Mouse (Mus musculus): ENCODE results near the gene Camta1.

The Camta1 gene

DNA sequence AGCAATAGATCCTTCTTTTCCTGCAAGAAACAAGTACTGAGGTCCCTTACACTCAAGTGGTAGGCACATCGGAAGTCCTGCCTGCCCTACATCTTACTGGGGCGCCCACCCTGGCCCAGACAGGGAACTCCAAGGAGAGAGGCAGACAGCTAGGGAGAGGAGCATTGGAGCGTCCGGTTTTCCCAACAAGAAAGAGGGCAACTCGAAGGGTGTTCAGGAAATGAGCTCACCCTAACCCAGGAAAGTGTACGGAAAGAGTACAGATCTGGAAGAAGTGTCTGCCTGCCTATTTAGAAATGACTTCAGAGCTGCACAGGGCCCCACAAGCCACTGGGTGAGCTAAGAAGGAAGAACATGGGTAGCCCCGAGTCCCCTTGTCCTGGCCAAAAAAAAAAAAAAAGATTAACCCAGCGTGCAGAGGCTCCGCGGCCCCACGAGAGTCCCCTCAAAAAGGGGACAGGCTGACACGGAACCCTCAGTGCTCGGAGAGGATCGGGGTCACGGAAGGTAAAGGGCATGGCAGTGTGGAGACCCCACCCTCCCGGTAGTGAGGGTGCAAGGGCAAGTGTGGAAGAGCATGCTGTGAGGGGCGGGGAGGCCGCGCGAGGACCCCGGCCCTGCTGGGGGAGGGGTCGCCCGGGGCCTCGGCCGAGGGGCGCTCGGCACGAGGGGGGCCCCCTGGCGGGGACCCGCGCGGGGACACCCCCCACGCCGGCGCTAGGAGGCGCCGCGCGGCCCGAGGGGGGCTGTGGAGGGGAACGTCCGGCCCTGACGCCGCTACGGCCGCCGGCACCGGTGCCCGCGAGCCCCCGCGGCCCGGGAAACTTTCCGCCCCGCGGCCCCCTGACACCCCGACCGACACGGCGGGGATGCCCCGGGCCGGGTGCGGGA lies 990 bp downstream of the Camta1 start:
- DNase-seq (ENCODE audit: low read depth) = peak; percentile 58

DNA sequence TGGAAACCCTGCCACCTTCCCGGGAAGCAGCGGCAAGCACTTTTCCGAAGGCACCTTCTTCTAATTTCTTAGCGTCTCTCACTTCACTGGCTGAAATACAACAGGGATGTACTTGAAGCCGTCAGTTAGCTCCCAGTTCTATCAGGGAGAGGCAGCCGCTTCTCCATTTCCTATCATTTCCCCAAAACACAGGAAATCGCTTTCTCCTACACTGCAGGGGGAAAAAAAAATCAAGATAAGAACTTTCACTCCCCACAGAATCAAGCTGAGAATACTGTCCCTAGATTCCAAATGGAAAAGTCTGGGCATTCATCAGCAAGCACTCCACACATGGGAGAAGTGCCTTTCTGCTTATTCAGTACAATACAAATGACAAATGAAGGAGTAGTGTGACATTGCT lies 2.4 kb downstream of the Camta1 start:
- DNase-seq (ENCODE audit: low read depth) = no peak

DNA sequence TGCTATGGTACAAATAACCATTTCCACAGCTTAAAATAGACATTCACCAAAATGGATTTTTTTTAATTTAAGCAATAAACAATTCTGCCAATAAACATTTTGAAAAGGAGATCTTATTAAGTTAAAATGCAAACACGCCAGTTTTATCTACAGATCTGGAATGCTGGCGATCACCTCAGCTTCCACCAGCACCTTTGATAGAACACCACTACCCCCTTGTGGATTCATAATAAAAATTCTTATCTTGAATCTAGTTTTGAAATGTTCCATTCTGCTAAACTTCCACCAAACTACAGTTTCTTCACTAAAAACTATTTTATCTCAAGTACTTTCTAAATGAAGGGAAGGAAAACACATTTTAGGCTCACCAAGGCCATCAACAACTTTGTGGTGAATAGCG lies 7.7 kb downstream of the Camta1 start:
- DNase-seq (ENCODE audit: low read depth) = peak; percentile 49

DNA sequence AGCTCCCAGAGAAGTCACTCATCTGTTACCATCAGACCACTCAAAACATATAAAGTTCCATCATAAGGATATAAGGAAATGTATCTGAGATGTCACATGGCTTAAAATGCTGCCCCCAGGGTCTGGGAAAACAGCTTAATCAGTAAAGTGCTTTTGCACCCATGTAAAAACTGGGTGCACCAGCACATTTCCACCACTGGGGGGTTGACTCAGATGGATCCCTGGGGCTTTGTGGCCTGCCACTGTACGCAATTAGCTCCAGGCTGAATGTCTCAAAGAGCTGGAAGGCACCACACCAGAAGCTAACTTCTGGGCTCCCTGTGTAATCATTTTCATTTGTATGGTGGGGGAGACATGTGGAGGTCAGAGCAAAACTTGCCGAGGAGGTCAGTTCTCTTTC lies 10.5 kb downstream of the Camta1 start:
- DNase-seq (ENCODE audit: low read depth) = peak; percentile 73

DNA sequence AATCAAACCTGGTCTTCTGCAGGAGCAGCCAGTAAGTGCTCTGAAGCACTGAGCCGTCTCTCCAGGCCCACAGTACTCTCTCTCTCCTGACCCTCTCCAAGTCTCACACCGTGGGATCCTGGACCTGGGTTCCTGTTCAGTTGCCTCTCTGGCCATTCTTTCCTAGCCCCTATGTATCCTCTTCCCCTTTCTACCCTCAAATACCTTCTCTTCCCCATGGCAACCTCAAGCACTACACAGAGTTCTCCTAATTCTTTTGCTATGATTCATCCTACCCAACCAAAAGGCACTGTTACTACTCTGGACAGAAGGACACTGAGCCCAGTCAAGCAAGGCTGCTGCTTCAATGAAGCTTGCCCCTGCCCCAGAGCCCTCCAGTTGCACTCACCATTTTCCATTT lies 19.1 kb downstream of the Camta1 start:
- no peak for DNase-seq (ENCODE audit: low read depth)

DNA sequence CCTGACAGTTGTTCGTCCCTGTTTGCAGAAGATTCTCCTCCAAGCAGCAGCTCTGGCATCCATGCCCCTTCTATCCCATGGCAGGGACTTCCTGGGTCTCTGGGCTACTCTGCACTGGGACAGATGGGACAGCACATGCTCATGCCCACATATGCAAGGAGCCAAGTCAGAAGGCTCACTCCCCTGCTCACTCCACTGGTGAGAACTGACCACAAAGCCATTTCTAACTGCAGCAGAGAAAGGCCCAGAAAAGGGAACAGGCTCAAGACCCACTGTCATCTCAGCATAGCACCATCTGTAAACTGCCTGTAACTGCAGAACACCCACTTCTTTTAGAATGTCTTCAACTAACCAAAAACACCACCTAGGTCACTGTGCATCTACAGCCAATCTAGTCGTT lies 23.2 kb downstream of the Camta1 start:
- DNase-seq (ENCODE audit: low read depth) = no peak

DNA sequence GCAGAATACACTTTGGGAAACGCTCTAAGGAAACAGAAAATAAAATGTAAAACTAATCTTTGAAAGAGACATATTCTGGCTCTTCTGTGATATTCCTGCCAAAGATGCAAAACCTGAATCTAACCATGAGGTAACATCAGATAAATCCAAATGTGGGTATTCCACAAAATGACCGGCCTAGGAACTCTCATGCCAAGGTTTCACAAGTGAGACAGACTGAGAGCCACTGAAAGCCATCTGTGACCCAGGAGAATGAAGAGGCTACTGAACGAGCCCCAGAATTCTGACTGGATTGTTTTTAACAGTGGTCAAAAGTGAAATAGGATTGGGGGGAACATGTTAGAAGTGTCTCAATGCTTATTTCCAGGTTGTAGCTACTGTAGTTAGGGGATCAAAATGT lies 25.8 kb downstream of the Camta1 start:
- DNase-seq (ENCODE audit: low read depth) = no peak

DNA sequence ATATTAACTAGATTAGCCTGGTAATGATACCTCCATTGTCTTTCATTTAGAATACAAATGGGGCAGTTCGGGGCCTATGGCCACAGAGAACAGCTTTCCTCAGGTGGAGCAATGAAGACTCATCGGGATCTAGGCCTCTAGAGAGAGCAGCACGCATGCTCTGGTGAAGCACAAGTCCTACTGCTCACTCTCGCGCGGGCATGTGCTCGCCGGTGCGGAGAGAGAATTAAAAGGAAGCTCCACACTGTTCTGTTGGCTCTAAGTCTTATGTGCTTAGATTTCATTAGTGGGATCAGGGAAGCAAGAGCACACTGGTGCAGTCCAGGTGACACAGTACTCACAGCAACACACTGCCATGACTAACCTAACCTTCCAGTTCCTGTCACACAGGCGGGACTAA lies 27.1 kb downstream of the Camta1 start:
- DNase-seq (ENCODE audit: low read depth) = no peak

DNA sequence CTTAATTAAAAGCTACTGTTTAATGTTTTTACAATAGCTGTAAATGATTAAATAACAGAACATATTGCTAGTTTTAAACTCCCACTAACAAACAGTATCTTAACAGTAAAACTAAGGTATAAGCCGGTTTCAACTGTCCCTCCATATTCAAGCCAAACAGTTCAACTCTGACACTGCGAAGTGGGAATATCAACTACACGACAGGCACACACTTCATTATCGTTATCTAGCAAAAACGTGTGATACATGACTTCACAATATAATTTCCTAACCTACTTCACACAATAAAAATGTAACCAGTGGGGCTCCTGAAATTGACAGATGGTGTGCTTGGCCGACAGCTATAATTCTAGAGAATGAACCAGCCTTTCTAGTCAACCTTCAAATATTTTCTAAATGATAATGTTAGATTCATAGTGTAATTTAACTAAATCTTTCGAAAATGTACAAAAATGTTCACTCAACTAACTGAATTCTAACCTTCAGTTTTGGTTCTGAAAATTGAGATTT lies 27.7 kb downstream of the Camta1 start:
- no peak for DNase-seq (ENCODE audit: low read depth)

DNA sequence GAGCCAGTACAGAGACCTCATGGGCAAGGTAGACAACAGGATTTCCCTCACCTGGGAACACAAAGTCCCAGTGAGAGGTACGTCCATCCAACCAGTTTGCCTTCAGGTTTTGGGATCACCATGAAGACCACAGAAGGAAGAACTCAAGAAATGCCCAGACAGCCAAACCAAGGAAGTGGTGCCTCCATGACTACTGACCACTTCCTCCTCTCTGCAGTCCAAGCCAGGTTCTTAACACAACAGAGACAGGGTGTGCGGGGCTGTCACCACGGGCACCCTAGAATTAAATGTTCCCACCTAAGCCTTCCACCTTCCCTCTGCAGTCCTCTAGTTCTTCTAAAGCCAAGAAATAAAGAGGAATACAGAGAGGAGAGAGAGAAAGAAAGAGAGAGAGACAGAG lies 33.8 kb downstream of the Camta1 start:
- no peak for DNase-seq (ENCODE audit: low read depth)

DNA sequence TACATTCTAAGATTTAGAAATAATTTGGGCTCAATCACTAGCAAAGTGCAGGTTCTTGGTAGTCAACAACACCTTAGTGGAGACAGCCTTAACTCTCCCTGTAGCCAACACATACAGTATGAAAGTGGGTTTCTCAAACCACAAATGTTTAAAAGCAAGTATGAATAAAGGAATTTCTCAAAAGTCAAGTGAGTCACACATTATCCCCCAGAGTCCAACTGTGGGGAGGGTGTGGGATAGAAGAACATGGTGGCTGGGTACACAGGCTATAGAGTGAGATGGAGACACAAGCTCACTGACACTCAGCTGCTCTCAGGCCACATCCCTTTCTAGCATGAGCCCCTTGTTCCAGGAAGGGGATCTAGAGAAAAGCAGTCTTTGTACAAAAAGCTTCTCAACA lies 34.3 kb downstream of the Camta1 start:
- DNase-seq (ENCODE audit: low read depth) = no peak

DNA sequence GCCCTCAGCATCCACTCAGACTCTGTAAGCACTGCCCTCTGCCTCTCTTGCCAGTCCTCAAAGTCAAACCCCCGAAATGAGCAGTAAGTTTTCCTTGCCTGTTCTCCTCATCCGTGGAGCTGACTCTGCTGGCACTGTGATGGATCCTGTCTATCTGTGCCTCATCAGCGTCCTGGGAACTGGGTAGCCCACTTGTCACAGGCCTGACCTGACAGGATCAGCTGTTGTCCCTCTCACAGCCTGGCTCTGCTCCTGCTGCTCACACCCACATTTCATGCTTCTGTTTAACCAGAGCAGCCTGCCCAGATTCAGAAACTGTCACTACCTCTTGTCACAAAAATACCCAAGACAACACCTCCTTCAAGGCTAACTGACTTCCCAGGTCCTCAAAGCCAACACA lies 37.7 kb downstream of the Camta1 start:
- DNase-seq (ENCODE audit: low read depth) = no peak

DNA sequence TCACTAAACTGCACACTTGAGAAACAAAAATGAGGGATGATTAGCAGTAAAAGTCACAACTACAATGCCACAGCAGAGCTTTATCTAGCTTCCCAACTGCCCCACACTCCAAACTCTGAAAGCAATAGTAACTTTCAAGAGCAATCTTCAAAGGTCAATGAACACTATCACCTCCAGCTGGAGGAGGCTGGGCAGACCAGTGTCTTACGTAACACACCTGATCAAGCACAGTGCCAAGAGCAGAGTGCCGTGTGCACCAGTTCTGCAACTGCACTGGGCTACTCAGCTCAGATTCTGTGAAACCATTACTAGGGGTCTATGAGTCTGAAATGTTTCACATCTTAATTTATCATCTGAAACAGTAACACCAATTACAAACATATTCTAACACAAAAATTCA lies 38.7 kb downstream of the Camta1 start:
- DNase-seq (ENCODE audit: low read depth) = no peak

DNA sequence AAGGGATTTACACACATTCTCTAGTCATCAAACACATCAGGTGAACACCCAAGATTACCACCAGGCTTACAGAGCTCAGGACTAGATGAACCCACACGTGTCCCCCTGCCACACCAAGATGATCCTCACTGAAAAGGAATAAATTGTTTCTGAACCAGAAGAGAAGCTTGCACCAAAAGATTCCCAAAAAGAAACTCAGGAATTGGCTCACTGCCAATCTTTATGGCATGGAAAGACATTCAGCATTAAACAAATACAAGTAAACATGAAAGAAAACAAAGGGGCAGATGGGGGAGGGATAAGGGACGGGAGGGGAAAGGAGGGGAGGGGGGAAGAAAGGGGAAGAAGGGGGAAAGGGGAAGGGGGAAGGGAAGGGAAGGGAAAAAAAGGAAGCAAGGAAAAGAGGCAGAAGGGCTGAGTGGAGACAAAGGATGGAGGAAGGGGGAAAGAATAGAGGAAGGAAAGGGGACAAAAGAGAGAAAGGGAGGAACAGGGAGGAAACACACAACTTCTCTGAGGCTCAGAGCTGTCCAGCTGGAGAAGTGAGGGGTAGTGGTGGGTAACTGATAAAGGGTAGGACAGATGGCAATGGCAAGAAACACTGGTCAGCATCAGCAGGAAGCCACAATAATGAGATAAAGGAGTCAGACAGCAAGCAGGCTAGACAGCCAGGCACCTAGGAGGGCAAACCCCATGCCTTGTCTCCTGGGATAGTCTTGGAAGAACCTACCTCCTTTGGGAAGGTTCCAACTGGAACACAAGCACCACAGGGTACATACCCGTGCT lies 43.5 kb downstream of the Camta1 start:
- DNase-seq (ENCODE audit: low read depth) = no peak

DNA sequence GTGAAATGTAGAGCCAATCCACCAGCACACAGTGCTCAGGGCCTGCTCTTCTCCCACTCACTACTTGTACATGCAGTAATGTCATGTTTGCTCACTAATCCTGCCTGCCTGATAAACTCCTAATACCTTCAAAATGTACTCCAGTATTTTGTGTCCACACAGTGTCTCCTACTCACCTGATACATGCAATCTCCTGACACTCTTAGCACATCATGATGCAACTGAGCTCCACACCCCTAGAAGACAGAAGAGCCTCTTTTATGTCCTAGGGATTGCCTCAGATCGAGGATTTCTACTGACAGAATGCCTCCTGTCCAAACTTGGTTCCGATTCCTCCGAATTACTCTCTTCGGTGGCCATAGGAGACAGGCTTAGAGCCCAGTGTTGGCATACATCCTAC lies 48.0 kb downstream of the Camta1 start:
- no peak for DNase-seq (ENCODE audit: low read depth)

DNA sequence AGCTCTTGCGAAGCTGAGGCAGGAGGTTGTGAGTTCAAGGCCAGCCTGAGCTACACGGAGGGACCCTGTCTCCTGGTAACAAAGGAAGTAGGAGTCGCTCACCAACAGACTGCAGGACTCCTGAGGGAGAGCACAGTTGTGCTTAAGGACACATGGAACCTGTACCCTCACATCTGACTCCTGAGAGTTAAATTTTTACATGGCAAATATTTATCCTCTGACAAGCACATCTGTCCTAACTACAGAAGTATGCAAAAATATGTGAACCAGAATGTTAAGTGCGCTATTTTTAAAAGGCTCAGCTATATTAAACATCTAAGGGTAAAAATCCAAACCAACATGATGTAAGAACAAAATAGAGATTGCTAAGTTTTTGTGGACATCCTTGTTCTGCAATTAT lies 56.0 kb downstream of the Camta1 start:
- no peak for DNase-seq (ENCODE audit: low read depth)

DNA sequence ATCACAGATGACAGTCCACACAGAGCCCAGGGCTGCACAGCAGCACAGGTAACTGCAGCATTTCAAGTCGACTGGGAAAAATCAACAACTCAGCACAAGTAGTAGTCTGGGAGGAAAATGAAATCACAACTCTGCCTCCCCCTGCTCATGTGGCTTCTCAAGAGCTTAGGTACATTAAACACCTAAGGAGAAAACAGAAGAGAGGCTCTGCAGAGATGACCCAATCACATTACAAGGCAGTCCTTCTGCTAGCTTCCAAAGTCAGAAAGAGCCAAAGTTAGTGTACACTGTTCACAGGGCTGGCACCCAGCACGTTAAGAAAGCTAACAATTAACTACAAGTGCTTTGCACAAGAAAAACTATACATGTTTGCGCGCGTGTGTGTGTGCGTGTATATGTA lies 56.6 kb downstream of the Camta1 start:
- DNase-seq (ENCODE audit: low read depth) = no peak

DNA sequence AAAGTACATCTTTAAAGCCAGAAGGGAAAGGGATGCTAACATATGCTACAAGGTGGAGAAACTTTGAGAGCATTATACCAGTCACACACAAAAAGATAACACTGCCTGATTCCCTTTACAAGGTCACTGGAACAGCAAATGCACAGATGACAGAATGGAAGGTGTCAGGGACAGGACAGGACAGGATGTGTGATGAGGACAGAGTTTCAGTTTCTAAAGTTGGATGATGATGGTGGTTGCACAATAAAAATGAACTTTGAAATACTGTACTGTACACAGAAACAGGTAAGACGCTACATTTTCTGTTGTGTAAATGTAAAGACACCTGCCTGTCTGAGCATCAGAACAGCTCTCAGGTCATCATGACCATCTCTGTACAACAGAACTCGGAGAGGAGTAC lies 57.5 kb downstream of the Camta1 start:
- no peak for DNase-seq (ENCODE audit: low read depth)

DNA sequence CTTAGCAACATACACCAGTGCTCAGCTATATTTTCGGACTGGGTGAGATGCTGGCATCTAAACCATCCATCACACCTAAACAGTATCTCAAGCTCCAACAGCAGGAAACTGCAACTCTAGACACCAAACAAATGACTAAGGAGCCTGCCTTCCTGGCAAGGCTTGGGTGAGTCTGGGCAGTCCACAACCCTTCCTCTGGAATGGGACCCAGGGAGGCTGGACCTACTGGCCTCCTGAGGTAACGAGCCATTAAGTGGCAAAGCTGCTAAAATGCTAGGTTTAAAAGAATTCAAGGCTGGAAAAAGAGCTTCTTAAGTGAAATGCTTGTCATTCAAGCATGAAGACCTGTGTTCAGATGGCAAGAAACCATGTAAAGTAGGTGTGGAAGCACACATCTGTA lies 63.0 kb downstream of the Camta1 start:
- no peak for DNase-seq (ENCODE audit: low read depth)

DNA sequence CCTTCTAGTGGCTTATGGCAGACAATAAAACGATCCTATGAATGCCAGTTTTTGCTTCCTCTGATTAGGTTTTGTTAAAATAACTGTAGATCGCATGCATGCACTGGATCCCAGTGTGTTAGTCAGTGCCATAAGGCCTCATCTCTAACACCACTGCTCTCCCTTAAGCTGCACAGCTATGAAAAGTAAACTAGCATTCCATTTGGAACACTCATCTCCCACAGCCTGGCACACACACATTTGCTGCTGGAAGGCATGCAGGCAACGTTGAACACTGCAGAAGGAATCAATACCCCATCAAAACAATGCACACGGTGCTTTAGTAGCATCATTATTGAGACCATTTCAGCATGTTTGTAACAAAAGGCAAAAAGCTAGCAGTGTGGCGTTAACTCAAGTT lies 68.0 kb downstream of the Camta1 start:
- no peak for DNase-seq (ENCODE audit: low read depth)

DNA sequence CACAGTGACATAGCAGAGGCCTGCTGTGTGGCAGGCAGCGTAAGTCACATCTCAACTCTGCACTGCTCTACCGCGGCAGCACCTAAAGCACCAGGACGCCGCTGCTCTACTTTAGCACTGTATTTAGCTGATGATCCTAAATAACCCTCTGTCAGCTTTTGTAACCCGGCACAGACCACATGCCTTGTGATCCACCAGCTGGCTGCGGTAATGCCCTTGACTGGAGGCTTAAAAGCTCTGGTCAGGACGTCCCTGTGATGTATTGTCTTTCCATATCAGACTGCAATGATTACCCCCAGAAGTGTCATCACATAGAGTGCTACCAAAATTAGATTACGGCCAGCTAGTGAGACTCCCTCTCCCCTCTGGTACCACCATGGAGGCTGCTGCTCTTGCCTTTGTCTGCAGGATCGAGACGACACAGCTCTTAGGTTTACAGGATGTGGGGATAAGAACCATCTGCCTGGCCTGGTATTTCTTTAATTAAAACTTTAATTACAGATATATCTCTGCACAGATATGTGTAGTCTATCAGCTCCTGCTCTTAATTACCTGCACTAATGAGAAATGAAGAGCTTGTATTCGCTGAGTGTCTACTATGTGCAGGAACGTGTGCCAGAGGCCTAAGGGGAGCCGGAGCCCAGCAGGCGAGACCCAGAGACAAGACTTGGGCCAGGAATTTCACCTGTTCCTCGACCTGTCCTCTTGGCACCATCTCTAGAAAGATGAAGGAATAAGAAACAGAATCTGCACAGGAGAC lies 74.5 kb downstream of the Camta1 start:
- no peak for DNase-seq (ENCODE audit: low read depth)

DNA sequence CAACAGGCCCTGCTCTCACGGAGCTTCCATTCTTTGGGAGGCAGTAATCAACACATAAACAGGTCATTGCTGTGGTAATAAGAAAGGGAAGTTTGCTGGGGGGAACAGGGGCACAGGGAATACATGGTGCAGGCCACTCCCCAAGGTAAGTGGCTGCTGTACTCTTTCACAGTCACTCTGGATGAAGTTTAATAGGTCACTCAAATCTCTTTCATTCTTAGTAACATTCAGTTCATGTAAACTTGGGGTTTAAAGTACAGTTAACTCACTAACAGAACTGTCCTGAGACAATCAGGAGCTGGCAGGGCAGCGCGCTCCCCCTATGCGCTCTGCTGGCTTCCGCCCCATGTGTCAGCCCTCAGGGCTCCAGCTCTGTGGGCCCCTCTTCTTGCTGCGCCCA lies 81.2 kb downstream of the Camta1 start:
- DNase-seq (ENCODE audit: low read depth) = no peak

Measured in induced T-regulatory cell, adult 2 months (primary cell).